Mouse (Mus musculus) kidney, embryonic 16.5 days (tissue): ENCODE data around the gene Slc39a3. TPM values are rescaled to one million over a fixed set of nuclear protein-coding genes. Genes with fewer than 3 reads are reported as not detected.

Experiments
- ATAC-seq: fragments of 200-750 bp; cut with Nextera tagmentation; 2 replicates; pipeline ENCODE4 v1.8.0; 2017; ENCODE audit warnings: moderate TSS enrichment; ENCODE audit not compliant: low FRiP score, low TSS enrichment
- H3K27ac ChIP-seq: fragments of 300-500 bp; sonication (generic); 2 replicates; pipeline ENCODE4 v1.5.1; 2014; ENCODE audit warnings: low read length
- H3K27me3 ChIP-seq: fragments of 300-500 bp; sonication (generic); 2 replicates; pipeline ENCODE4 v1.6.1; 2014; ENCODE audit warnings: low read length, control low read depth, mixed read lengths; ENCODE audit not compliant: insufficient read depth
- H3K36me3 ChIP-seq: fragments of 300-500 bp; sonication (generic); 2 replicates; pipeline ENCODE4 v1.6.1; 2014; ENCODE audit warnings: low read length, control low read depth, mixed read lengths; ENCODE audit not compliant: insufficient read depth
- H3K4me1 ChIP-seq: fragments of 300-500 bp; sonication (generic); 2 replicates; pipeline ENCODE4 v1.6.1; 2014; ENCODE audit warnings: low read length, control low read depth, mixed read lengths; ENCODE audit not compliant: insufficient read depth
- H3K4me2 ChIP-seq: fragments of 300-500 bp; sonication (generic); replicated peaks from 2 replicates; pipeline ENCODE4 v1.6.1; 2014; ENCODE audit warnings: low read depth, low read length
- H3K4me3 ChIP-seq: fragments of 300-500 bp; sonication (generic); 2 replicates; pipeline ENCODE4 v1.5.1; 2014; ENCODE audit warnings: mild to moderate bottlenecking, low read length
- H3K9ac ChIP-seq: fragments of 300-500 bp; sonication (generic); replicated peaks from 2 replicates; pipeline ENCODE4 v1.6.1; 2014; ENCODE audit warnings: low read length
- H3K9me3 ChIP-seq: fragments of 300-500 bp; sonication (generic); 2 replicates; pipeline ENCODE4 v1.6.1; 2016; ENCODE audit warnings: low read length, control low read depth
- WGBS: fragments of 180-500 bp; shearing (Covaris S2); extraction: QIAGEN DNeasy Blood & Tissue Kit; methylation state at CpG from one replicate; pipeline ENCODE4 v1.1.7; 2014; 5-methylcytosine and 5-hydroxymethylcytosine counted together
- polyA plus RNA-seq: library from polyadenylated mRNA; unstranded; fragments of >200 nt; fragmentation: Nextera tagmentation; extraction: Ambion mirVana; gene quantifications from 2 replicates; pipeline ENCODE4 v1.2.1, GENCODE M21; 2015

The Slc39a3 gene
- polyA plus RNA-seq, 1 experiment from 2014 or later, result 19.9 TPM

GRCm38 (mm10) chr10:81026857-81027256 lies 10.4 kb downstream of the Slc39a3 start:
- Histone ChIP-seq H3K27ac (no peak overlapping the region), H3K36me3 (peaks cover 11% of the 10 kb centered on the region; the same call in 1 of the 2 replicates), H3K27me3 (peaks cover 22% of the 10 kb centered on the region), H3K4me1 (0 out of 2 replicates have a peak, but pooled peaks cover 3% of the 10 kb centered on the region), H3K4me2 (no peak overlapping the region), H3K9me3 (no peaks in the 10 kb centered on the region), H3K9ac (no peak overlapping the region), H3K4me3 (no peak overlapping the region)
- 93% methylated on average over 5 of the region's 5 CpGs for WGBS
- no peak for ATAC-seq

GRCm38 (mm10) chr10:81025639-81026275 lies 11.5 kb downstream of the Slc39a3 start, which contains the start of gene Diras1:
Gene Diras1 (minus strand): TSS chr10:81025662.
- H3K9ac ChIP-seq, result 0 out of 2 replicates have a peak within 1 kb of the TSS, but pooled peaks have one; percentile 11
- peaks cover 4% of the 10 kb centered on the region; the same call in 1 of the 2 replicates for H3K36me3 ChIP-seq
- WGBS, result 48% methylated on average over 12 of the region's 12 CpGs
- 0 out of 2 replicates have a peak, but pooled peaks cover 3% of the 10 kb centered on the region for H3K4me1 ChIP-seq
- H3K27ac ChIP-seq, result no peak within 1 kb of the TSS
- no peak for ATAC-seq
- H3K9me3 ChIP-seq, result no peaks in the 10 kb centered on the region
- H3K27me3 ChIP-seq, result peaks cover 29% of the 10 kb centered on the region
- peak within 1 kb of the TSS; percentile 49 for H3K4me2 ChIP-seq
- H3K4me3 ChIP-seq, result peak within 1 kb of the TSS; percentile 19

- no peaks in the 10 kb centered on the region for H3K36me3 ChIP-seq
- peak overlapping the region; percentile 49 for H3K4me2 ChIP-seq
- H3K9ac ChIP-seq, result 0 out of 2 replicates have a peak overlapping the region, but pooled peaks have one; percentile 11
- H3K27me3 ChIP-seq, result peaks cover 29% of the 10 kb centered on the region
- ATAC-seq, result no peak
- no peak overlapping the region for H3K27ac ChIP-seq
- 3% methylated on average over 26 of the region's 43 CpGs for WGBS
- H3K4me1 ChIP-seq, result 0 out of 2 replicates have a peak, but pooled peaks cover 3% of the 10 kb centered on the region
- H3K9me3 ChIP-seq, result no peaks in the 10 kb centered on the region
- peak overlapping the region; percentile 19 for H3K4me3 ChIP-seq
These were observed 12.1 kb downstream of the Slc39a3 start for GRCm38 (mm10) chr10:81025047-81025621.

GRCm38 (mm10) chr10:81024346-81024937 lies 12.8 kb downstream of the Slc39a3 start:
- H3K9me3 ChIP-seq, result no peaks in the 10 kb centered on the region
- no peak overlapping the region for H3K4me2 ChIP-seq
- no peak overlapping the region for H3K9ac ChIP-seq
- WGBS, result 69% methylated on average over 5 of the region's 5 CpGs
- 0 out of 2 replicates have a peak, but pooled peaks cover 3% of the 10 kb centered on the region for H3K4me1 ChIP-seq
- H3K27me3 ChIP-seq, result peaks cover 29% of the 10 kb centered on the region
- H3K4me3 ChIP-seq, result no peak overlapping the region
- H3K27ac ChIP-seq, result no peak overlapping the region
- H3K36me3 ChIP-seq, result no peaks in the 10 kb centered on the region
- ATAC-seq, result no peak

GRCm38 (mm10) chr10:81022744-81023143 lies 14.5 kb downstream of the Slc39a3 start:
- Histone ChIP-seq H3K4me2 (no peak overlapping the region), H3K27ac (no peak overlapping the region), H3K27me3 (peaks cover 29% of the 10 kb centered on the region), H3K9me3 (no peaks in the 10 kb centered on the region), H3K9ac (no peak overlapping the region), H3K36me3 (no peaks in the 10 kb centered on the region), H3K4me3 (no peak overlapping the region), H3K4me1 (0 out of 2 replicates have a peak, but pooled peaks cover 3% of the 10 kb centered on the region)
- ATAC-seq, result no peak
- 75% methylated on average over 8 of the region's 8 CpGs for WGBS

GRCm38 (mm10) chr10:81021547-81022110 lies 15.6 kb downstream of the Slc39a3 start:
- Histone ChIP-seq H3K27me3 (peaks cover 29% of the 10 kb centered on the region), H3K36me3 (no peaks in the 10 kb centered on the region), H3K4me3 (peak overlapping the region; percentile 2; the same call in 1 of the 2 replicates), H3K4me2 (peak overlapping the region; percentile 22; the same call in 1 of the 2 replicates), H3K27ac (no peak overlapping the region), H3K9me3 (no peaks in the 10 kb centered on the region), H3K9ac (no peak overlapping the region), H3K4me1 (0 out of 2 replicates have a peak, but pooled peaks cover 3% of the 10 kb centered on the region)
- ATAC-seq, result peak; percentile 29; the same call in 1 of the 2 replicates
- WGBS, result 15% methylated on average over 26 of the region's 26 CpGs

- peaks cover 2% of the 10 kb centered on the region; the same call in 1 of the 2 replicates for H3K4me1 ChIP-seq
- H3K36me3 ChIP-seq, result no peaks in the 10 kb centered on the region
- no peak overlapping the region for H3K9ac ChIP-seq
- no peak overlapping the region for H3K4me3 ChIP-seq
- no peak overlapping the region for H3K27ac ChIP-seq
- H3K9me3 ChIP-seq, result no peaks in the 10 kb centered on the region
- WGBS, result 49% methylated on average over 2 of the region's 2 CpGs
- peaks cover 23% of the 10 kb centered on the region for H3K27me3 ChIP-seq
- no peak overlapping the region for H3K4me2 ChIP-seq
- no peak for ATAC-seq
These were observed 17.0 kb downstream of the Slc39a3 start for GRCm38 (mm10) chr10:81020207-81020606.

GRCm38 (mm10) chr10:81019687-81020086 lies 17.5 kb downstream of the Slc39a3 start:
- Histone ChIP-seq H3K36me3 (no peaks in the 10 kb centered on the region), H3K4me1 (peaks cover 3% of the 10 kb centered on the region; the same call in 1 of the 2 replicates), H3K9me3 (no peaks in the 10 kb centered on the region), H3K27ac (no peak overlapping the region), H3K27me3 (peaks cover 18% of the 10 kb centered on the region), H3K9ac (no peak overlapping the region), H3K4me2 (no peak overlapping the region), H3K4me3 (no peak overlapping the region)
- no peak for ATAC-seq
- 80% methylated on average over 6 of the region's 6 CpGs for WGBS

GRCm38 (mm10) chr10:81018326-81018725 lies 18.9 kb downstream of the Slc39a3 start:
- Histone ChIP-seq H3K27ac (no peak overlapping the region), H3K4me3 (no peak overlapping the region), H3K27me3 (peaks cover 12% of the 10 kb centered on the region; the same call in 1 of the 2 replicates), H3K4me1 (peaks cover 8% of the 10 kb centered on the region; the same call in 1 of the 2 replicates), H3K9ac (no peak overlapping the region), H3K36me3 (no peaks in the 10 kb centered on the region), H3K4me2 (no peak overlapping the region), H3K9me3 (no peaks in the 10 kb centered on the region)
- WGBS, result 39% methylated on average over 10 of the region's 10 CpGs
- ATAC-seq, result no peak
